Mouse (Mus musculus) embryonic fibroblast, embryonic 13.5 days (primary cell): Measurements from ENCODE around the gene Taf1c.

ENCODE experiments used
- CTCF ChIP-seq: IDR thresholded peaks from 2 replicates; pipeline ENCODE4 v1.5.1; 2011; ENCODE audit warnings: mild to moderate bottlenecking, control low read depth, low read length, moderate library complexity, borderline replicate concordance; ENCODE audit not compliant: insufficient read depth
- POLR2A ChIP-seq: IDR thresholded peaks from 2 replicates; pipeline ENCODE4 v1.6.1; 2011; ENCODE audit warnings: low read depth, mild to moderate bottlenecking, control low read depth, low read length, moderate library complexity

GRCm38 (mm10) chr8:119568251-119568650 is 36.8 kb downstream of the Taf1c start:
- TF ChIP-seq POLR2A (no peak), CTCF (no peak)
